Mouse (Mus musculus) midbrain, embryonic 10.5 days (tissue): Measurements from ENCODE around the gene Herpud1. TPM values are rescaled to one million over a fixed set of nuclear protein-coding genes. Genes with fewer than 3 reads are reported as not detected.

ENCODE experiments used
- DNase-seq: peaks from one replicate; pipeline ENCODE4 v3.0.0-alpha.2; 2017; ENCODE audit warnings: low spot score
- H3K27ac ChIP-seq: fragments of 300-500 bp; sonication (generic); replicated peaks from 2 replicates; pipeline ENCODE4 v1.5.1; 2016; ENCODE audit warnings: mild to moderate bottlenecking
- H3K27me3 ChIP-seq: fragments of 300-500 bp; sonication (generic); 2 replicates; pipeline ENCODE4 v1.6.1; 2016; ENCODE audit warnings: low read depth, mild to moderate bottlenecking; ENCODE audit not compliant: poor library complexity, severe bottlenecking
- H3K36me3 ChIP-seq: fragments of 300-500 bp; sonication (generic); 2 replicates; pipeline ENCODE4 v1.6.1; 2016; ENCODE audit warnings: mild to moderate bottlenecking, moderate library complexity
- H3K4me1 ChIP-seq: fragments of 300-500 bp; sonication (generic); 2 replicates; pipeline ENCODE4 v1.6.1; 2016
- H3K4me3 ChIP-seq: fragments of 300-500 bp; sonication (generic); 2 replicates; pipeline ENCODE4 v1.5.1; 2016; ENCODE audit warnings: mild to moderate bottlenecking, moderate library complexity
- H3K9me3 ChIP-seq: fragments of 300-500 bp; sonication (generic); replicated peaks from 2 replicates; pipeline ENCODE4 v1.6.1; 2016; ENCODE audit warnings: mild to moderate bottlenecking
- WGBS: fragments of 180-500 bp; shearing (Covaris S2); methylation state at CpG from one replicate; pipeline ENCODE4 v1.1.7; 2016; 5-methylcytosine and 5-hydroxymethylcytosine counted together
- polyA plus RNA-seq: library from polyadenylated mRNA; unstranded; fragments of >200 nt; fragmentation: Nextera tagmentation; extraction: Ambion mirVana; gene quantifications from 2 replicates; pipeline ENCODE4 v1.2.1, GENCODE M21; 2016

The Herpud1 gene
- polyA plus RNA-seq, 1 experiment from 2014 or later = 57.7 TPM

GRCm38 (mm10) chr8:94361774-94362431 is 24.3 kb upstream of the Herpud1 start:
- H3K4me1 ChIP-seq = no peaks in the 10 kb centered on the region
- no peak for DNase-seq
- no peaks in the 10 kb centered on the region for H3K27me3 ChIP-seq
- 88% methylated on average over 6 of the region's 6 CpGs for WGBS
- no peak overlapping the region for H3K4me3 ChIP-seq
- no peak overlapping the region for H3K27ac ChIP-seq
- H3K9me3 ChIP-seq = no peaks in the 10 kb centered on the region
- no peaks in the 10 kb centered on the region for H3K36me3 ChIP-seq

- H3K9me3 ChIP-seq = no peaks in the 10 kb centered on the region
- WGBS = 83% methylated on average over 7 of the region's 7 CpGs
- H3K27ac ChIP-seq = peak overlapping the region; percentile 39; the same call in 1 of the 2 replicates
- no peak overlapping the region for H3K4me3 ChIP-seq
- no peaks in the 10 kb centered on the region for H3K4me1 ChIP-seq
- no peaks in the 10 kb centered on the region for H3K36me3 ChIP-seq
- H3K27me3 ChIP-seq = no peaks in the 10 kb centered on the region
- no peak for DNase-seq
These were observed 23.5 kb upstream of the Herpud1 start for GRCm38 (mm10) chr8:94362607-94363239.

- no peak for DNase-seq
- Histone ChIP-seq H3K36me3 (no peaks in the 10 kb centered on the region), H3K4me3 (no peak overlapping the region), H3K27ac (peak overlapping the region; percentile 39; the same call in 1 of the 2 replicates), H3K27me3 (no peaks in the 10 kb centered on the region), H3K9me3 (no peaks in the 10 kb centered on the region), H3K4me1 (no peaks in the 10 kb centered on the region)
- WGBS = 55% methylated on average over 4 of the region's 4 CpGs
These were observed 22.9 kb upstream of the Herpud1 start for GRCm38 (mm10) chr8:94363288-94363688.

DNA sequence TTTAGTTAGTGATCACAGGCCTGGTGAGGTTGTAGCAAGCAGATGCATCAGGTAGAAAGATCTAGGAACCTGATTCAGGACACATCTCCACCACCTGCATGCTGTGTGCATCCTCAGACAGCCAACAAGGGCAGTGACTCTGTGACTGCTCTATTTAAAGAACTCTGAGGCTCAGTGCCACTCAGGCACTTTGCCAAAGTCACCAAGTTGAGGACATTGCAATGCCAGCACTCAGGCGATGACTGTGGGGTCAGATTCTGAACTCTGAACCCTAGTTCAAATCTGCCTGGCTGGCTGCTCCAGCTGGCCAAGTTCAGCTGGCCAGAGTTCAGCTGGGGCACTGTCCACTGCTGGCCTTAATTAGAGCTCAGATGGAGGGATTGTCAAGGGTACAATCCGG is 22.3 kb upstream of the Herpud1 start:
- no peak overlapping the region for H3K27ac ChIP-seq
- no peak for DNase-seq
- WGBS = 94% methylated on average over 2 of the region's 2 CpGs
- H3K4me1 ChIP-seq = no peaks in the 10 kb centered on the region
- no peaks in the 10 kb centered on the region for H3K9me3 ChIP-seq
- H3K36me3 ChIP-seq = no peaks in the 10 kb centered on the region
- no peak overlapping the region for H3K4me3 ChIP-seq
- no peaks in the 10 kb centered on the region for H3K27me3 ChIP-seq

DNA sequence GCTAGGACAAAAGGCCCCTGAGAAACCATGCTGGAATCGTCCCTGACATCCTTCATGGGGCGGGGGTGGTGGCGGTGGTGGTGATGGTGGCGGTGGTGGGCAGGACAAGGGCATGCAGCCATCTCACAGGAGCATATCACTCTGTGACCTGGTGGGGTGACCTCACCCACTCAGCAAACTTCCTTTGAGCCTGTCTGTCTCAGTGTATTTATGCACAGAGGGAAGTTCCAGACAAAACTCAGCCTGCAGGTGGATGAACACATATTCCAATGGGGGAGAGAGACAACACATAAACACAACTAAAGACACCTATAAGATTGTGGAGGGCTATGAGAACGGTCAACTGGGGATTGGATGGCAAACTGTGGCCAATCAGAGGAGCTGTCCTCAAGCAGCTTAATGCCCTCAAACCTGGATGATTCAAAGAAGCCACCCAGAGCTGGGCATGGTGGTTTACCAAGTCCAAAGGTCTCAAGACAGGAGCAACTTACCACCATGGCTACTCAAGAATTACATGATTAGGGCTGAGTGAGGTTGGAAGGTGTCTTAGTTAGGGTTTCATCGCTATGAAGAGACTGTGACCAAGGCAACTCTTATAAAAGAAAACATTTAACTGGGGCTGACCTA is 21.4 kb upstream of the Herpud1 start:
- Histone ChIP-seq H3K9me3 (no peaks in the 10 kb centered on the region), H3K27me3 (no peaks in the 10 kb centered on the region), H3K4me1 (no peaks in the 10 kb centered on the region), H3K4me3 (no peak overlapping the region), H3K36me3 (no peaks in the 10 kb centered on the region), H3K27ac (no peak overlapping the region)
- no peak for DNase-seq
- WGBS = 86% methylated on average over 6 of the region's 6 CpGs

- WGBS = 85% methylated on average over 9 of the region's 9 CpGs
- Histone ChIP-seq H3K36me3 (no peaks in the 10 kb centered on the region), H3K4me3 (no peak overlapping the region), H3K27me3 (no peaks in the 10 kb centered on the region), H3K9me3 (no peaks in the 10 kb centered on the region), H3K4me1 (no peaks in the 10 kb centered on the region), H3K27ac (no peak overlapping the region)
- DNase-seq = no peak
These were observed 20.7 kb upstream of the Herpud1 start for GRCm38 (mm10) chr8:94365410-94365981.

DNA sequence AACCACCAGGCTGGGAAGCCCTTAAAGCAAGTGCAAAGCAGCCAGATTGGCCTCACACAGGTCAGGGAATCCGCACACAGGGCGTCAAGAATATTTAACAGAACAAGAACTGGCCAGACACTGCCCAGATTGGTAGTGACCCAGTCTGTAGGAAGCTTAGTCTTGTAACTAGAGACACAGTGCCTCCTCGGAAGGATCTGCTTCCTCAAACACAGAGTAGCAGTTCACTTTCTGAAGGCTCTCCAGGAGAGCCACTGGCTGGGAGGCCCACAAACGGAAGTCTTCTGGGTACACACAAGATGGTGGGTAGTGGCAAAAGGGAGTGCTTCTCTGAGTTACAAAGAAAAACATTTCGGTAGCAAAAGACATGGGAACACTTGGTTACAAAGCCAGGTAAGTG is 15.4 kb upstream of the Herpud1 start:
- DNase-seq = no peak
- H3K4me3 ChIP-seq = no peak overlapping the region

DNA sequence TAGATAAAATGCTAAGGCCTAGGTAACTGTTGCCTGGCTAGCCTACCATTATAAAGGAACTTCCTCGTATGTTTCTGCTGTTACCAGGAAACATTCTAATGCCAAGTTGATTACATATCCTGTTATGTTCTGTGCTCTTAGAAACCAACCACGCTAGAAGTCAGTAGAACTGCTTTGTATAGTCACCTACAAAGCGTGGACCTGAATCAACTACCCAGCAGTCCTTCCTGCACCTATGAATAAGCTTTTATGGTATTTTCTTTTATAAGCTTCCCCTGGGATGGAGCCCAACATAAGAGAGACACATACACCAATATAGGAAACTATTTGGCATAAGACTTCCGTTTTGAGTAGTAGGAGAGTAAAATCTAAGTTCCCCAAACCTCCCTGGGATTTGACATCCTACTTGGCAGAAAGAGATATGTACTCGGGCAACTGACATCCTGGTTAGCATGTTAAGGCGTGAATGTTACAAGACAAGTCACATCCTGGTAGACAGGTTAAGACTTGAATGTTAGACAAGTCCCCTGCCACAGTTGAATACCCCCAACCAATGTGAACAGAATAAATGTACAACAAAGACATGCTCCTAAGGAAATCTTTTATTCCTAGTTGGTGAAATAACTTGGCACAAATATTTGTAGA is 13.2 kb upstream of the Herpud1 start:
- DNase-seq = no peak
- H3K4me1 ChIP-seq = 0 out of 2 replicates have a peak, but pooled peaks cover 3% of the 10 kb centered on the region
- H3K36me3 ChIP-seq = no peaks in the 10 kb centered on the region
- no peak overlapping the region for H3K27ac ChIP-seq
- no peaks in the 10 kb centered on the region for H3K27me3 ChIP-seq
- no peak overlapping the region for H3K4me3 ChIP-seq
- WGBS = 87% methylated on average over 6 of the region's 6 CpGs
- no peaks in the 10 kb centered on the region for H3K9me3 ChIP-seq

More for the DNA sequence above, 15.4 kb upstream of the Herpud1 start:
- Histone ChIP-seq H3K9me3 (no peaks in the 10 kb centered on the region), H3K4me1 (no peaks in the 10 kb centered on the region), H3K27me3 (no peaks in the 10 kb centered on the region), H3K27ac (no peak overlapping the region), H3K36me3 (no peaks in the 10 kb centered on the region)
- WGBS = 81% methylated on average over 5 of the region's 5 CpGs

DNA sequence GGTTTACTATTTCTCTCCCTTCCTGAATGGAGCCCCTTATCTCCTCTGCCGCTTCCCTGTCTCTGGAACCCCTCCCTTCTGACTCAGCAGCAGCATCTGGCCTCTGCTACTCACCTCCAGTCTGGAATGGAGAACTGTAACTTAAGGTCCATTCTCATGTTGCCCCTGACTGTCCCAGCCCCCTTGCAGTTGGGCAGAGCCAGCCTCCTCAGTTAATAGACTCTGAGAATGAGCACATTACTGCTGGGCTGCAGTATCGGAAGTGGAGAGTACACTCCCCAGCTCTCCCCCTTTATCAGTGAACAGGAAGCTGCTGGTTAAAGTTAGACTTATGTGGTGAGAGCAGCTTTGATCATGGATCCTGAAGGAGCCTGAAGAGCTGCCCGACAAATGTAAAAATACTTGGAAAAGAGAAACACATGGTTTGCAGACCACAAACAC is 10.7 kb upstream of the Herpud1 start:
- Histone ChIP-seq H3K4me1 (0 out of 2 replicates have a peak, but pooled peaks cover 3% of the 10 kb centered on the region), H3K27me3 (no peaks in the 10 kb centered on the region), H3K4me3 (no peak overlapping the region), H3K9me3 (no peaks in the 10 kb centered on the region), H3K36me3 (no peaks in the 10 kb centered on the region), H3K27ac (no peak overlapping the region)
- 79% methylated on average over 3 of the region's 3 CpGs for WGBS
- no peak for DNase-seq

GRCm38 (mm10) chr8:94376176-94376575 is 10.1 kb upstream of the Herpud1 start:
- WGBS = 87% methylated on average over 3 of the region's 3 CpGs
- 0 out of 2 replicates have a peak, but pooled peaks cover 3% of the 10 kb centered on the region for H3K4me1 ChIP-seq
- H3K27me3 ChIP-seq = no peaks in the 10 kb centered on the region
- H3K27ac ChIP-seq = no peak overlapping the region
- H3K36me3 ChIP-seq = no peaks in the 10 kb centered on the region
- DNase-seq = no peak
- H3K9me3 ChIP-seq = no peaks in the 10 kb centered on the region
- no peak overlapping the region for H3K4me3 ChIP-seq

- H3K27ac ChIP-seq = no peak overlapping the region
- no peaks in the 10 kb centered on the region for H3K9me3 ChIP-seq
- 93% methylated on average over 2 of the region's 2 CpGs for WGBS
- H3K4me1 ChIP-seq = 0 out of 2 replicates have a peak, but pooled peaks cover 3% of the 10 kb centered on the region
- no peak for DNase-seq
- H3K4me3 ChIP-seq = no peak overlapping the region
- no peaks in the 10 kb centered on the region for H3K27me3 ChIP-seq
- no peaks in the 10 kb centered on the region for H3K36me3 ChIP-seq
These were observed 9.7 kb upstream of the Herpud1 start for GRCm38 (mm10) chr8:94376580-94376979.

DNA sequence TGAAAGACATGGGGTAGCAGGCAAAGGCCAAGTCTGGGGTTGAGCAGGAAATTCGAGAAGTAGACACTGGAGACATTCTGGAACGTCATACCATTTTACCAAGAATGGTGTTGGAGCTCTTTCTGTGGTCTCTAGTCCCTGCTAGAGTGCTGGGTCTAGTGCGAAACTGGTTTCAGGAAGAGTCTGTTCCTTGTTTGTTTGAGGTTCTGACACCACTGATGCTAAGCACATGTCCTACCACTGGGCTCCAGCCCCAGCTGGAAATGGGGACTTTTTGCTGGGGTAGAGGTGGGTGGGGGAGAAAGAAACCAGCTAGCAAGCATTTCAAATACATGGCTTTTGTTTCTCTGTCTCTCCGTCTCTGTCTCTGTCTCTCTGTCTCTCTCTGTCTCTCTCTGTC is 9.2 kb upstream of the Herpud1 start:
- Histone ChIP-seq H3K36me3 (no peaks in the 10 kb centered on the region), H3K4me3 (no peak overlapping the region), H3K9me3 (no peaks in the 10 kb centered on the region), H3K27me3 (no peaks in the 10 kb centered on the region), H3K27ac (no peak overlapping the region), H3K4me1 (0 out of 2 replicates have a peak, but pooled peaks cover 3% of the 10 kb centered on the region)
- DNase-seq = no peak
- WGBS = 86% methylated on average over 4 of the region's 4 CpGs
